Mouse (Mus musculus): ENCODE measurements at regions not wholly inside any gene's neighbourhood (a gene's known extent, or its start where the extent isn't known, plus 50 kb on each side); places are given as distances from the start of the nearest gene placed in this dataset.

- H3K9ac ChIP-seq (ENCODE audit: control insufficient read depth, low read depth, low read length, poor library complexity, severe bottlenecking) = no peak overlapping the region
- no peak for TF ChIP-seq NRF1 (IDR thresholded peaks at IDR 0.05; ENCODE audit: insufficient read depth, low read depth, low read length, poor library complexity, severe bottlenecking)
- TF ChIP-seq MEF2A (IDR thresholded peaks at IDR 0.05; ENCODE audit: extremely low read depth, insufficient replicate concordance, low read depth, low read length, poor library complexity, severe bottlenecking) = no peak
- no peak overlapping the region for H3K4me3 ChIP-seq (ENCODE audit: control insufficient read depth in 1 of 2, insufficient read depth in 1 of 2, low read depth in 2 of 2, low read length in 2 of 2)
- H3K27ac ChIP-seq (ENCODE audit: control insufficient read depth, low read depth, low read length) = no peak overlapping the region
- H3K79me2 ChIP-seq (ENCODE audit: control insufficient read depth, insufficient read depth, low read length, poor library complexity) = no peaks in the 10 kb centered on the region
- H3K9me3 ChIP-seq (replicated peaks; ENCODE audit: insufficient read depth, low read length) = no peaks in the 10 kb centered on the region
- no peaks in the 10 kb centered on the region for H3K36me3 ChIP-seq (ENCODE audit: control insufficient read depth in 1 of 2, insufficient read depth in 2 of 2, low read length in 2 of 2)
- DNase-seq (ENCODE audit: low read depth, low spot score) = no peak
- no peaks in the 10 kb centered on the region for H3K4me1 ChIP-seq (ENCODE audit: control insufficient read depth in 1 of 2, insufficient read depth in 2 of 2, low read length in 2 of 2)
- no peaks in the 10 kb centered on the region for H3K27me3 ChIP-seq (ENCODE audit: control insufficient read depth in 1 of 2, insufficient read depth in 2 of 2, low read length in 2 of 2)
Observed at GRCm38 (mm10) chr9:31653788-31654187, 189.5 kb upstream of the Tmem45b start.

- H3K4me1 ChIP-seq (ENCODE audit: control insufficient read depth in 1 of 2, insufficient read depth in 2 of 2, low read length in 2 of 2) = no peaks in the 10 kb centered on the region
- H3K36me3 ChIP-seq (ENCODE audit: control insufficient read depth in 1 of 2, insufficient read depth in 2 of 2, low read length in 2 of 2) = no peaks in the 10 kb centered on the region
- H3K4me3 ChIP-seq (ENCODE audit: control insufficient read depth in 1 of 2, insufficient read depth in 1 of 2, low read depth in 2 of 2, low read length in 2 of 2) = no peak overlapping the region
- no peak for DNase-seq (ENCODE audit: low read depth, low spot score)
- TF ChIP-seq CHD1 (IDR thresholded peaks at IDR 0.05; ENCODE audit: low read depth, low read length) (no peak), RAD21 (IDR thresholded peaks at IDR 0.05; ENCODE audit: low read depth, low read length) (no peak), HCFC1 (IDR thresholded peaks at IDR 0.05; ENCODE audit: low read depth, low read length) (no peak), TCF12 (IDR thresholded peaks at IDR 0.05; ENCODE audit: low read depth, low read length) (no peak), CHD2 (IDR thresholded peaks at IDR 0.05; ENCODE audit: low read length) (no peak), RCOR1 (IDR thresholded peaks at IDR 0.05; ENCODE audit: low read depth, low read length) (no peak), ETS1 (IDR thresholded peaks at IDR 0.05; ENCODE audit: low read depth, low read length) (no peak), ZKSCAN1 (IDR thresholded peaks at IDR 0.05; ENCODE audit: low read depth, low read length) (no peak), MXI1 (IDR thresholded peaks at IDR 0.05; ENCODE audit: low read depth, low read length) (no peak), MEF2A (IDR thresholded peaks at IDR 0.05; ENCODE audit: extremely low read depth, insufficient replicate concordance, low read depth, low read length, poor library complexity, severe bottlenecking) (no peak), CTCF (IDR thresholded peaks at IDR 0.05 in 2 of 3, conservative IDR thresholded peaks at IDR 0.05 in 1 of 3; ENCODE audit: control insufficient read depth in 1 of 3, insufficient read depth in 1 of 3, low read depth in 2 of 3, low read length in 3 of 3, poor library complexity in 1 of 3, severe bottlenecking in 1 of 3) (no peak), GATA1 (IDR thresholded peaks at IDR 0.05; ENCODE audit: low read depth, low read length) (no peak), SMC3 (IDR thresholded peaks at IDR 0.05; ENCODE audit: low read depth, low read length) (no peak), MAFK (IDR thresholded peaks at IDR 0.05; ENCODE audit: borderline replicate concordance, low read depth, low read length) (no peak), NRF1 (IDR thresholded peaks at IDR 0.05; ENCODE audit: insufficient read depth, low read depth, low read length, poor library complexity, severe bottlenecking) (no peak), MYC (IDR thresholded peaks at IDR 0.05; ENCODE audit: low read depth, low read length) (no peak), ELF1 (IDR thresholded peaks at IDR 0.05; ENCODE audit: low read depth, low read length) (no peak), POLR2AphosphoS2 (IDR thresholded peaks at IDR 0.05; ENCODE audit: low read length) (no peak), POLR2A (IDR thresholded peaks at IDR 0.05; ENCODE audit: control insufficient read depth in 1 of 2, insufficient read depth in 1 of 2, low read depth in 1 of 2, low read length in 2 of 2, poor library complexity in 1 of 2) (no peak), TAL1 (IDR thresholded peaks at IDR 0.05; ENCODE audit: low read length) (no peak)
- H3K9ac ChIP-seq (ENCODE audit: control insufficient read depth, low read depth, low read length, poor library complexity, severe bottlenecking) = no peak overlapping the region
- H3K9me3 ChIP-seq (replicated peaks; ENCODE audit: insufficient read depth, low read length) = no peaks in the 10 kb centered on the region
- H3K27ac ChIP-seq (ENCODE audit: control insufficient read depth, low read depth, low read length) = no peak overlapping the region
- no peaks in the 10 kb centered on the region for H3K27me3 ChIP-seq (ENCODE audit: control insufficient read depth in 1 of 2, insufficient read depth in 2 of 2, low read length in 2 of 2)
- no peaks in the 10 kb centered on the region for H3K79me2 ChIP-seq (ENCODE audit: control insufficient read depth, insufficient read depth, low read length, poor library complexity)
Observed at GRCm38 (mm10) chr9:31650362-31651130, 186.3 kb upstream of the Tmem45b start.

All from MEL (cell line).